Mouse (Mus musculus) liver, postnatal 0 days (tissue): ENCODE results near the gene Habp2. TPM values are rescaled to one million over a fixed set of nuclear protein-coding genes. Genes with fewer than 3 reads are reported as not detected.

Experiments
- ATAC-seq: fragments of 200-750 bp; cut with Nextera tagmentation; 2 replicates; pipeline ENCODE4 v1.8.0; 2017; ENCODE audit warnings: mild to moderate bottlenecking, moderate library complexity
- DNase-seq: peaks from one replicate; pipeline ENCODE4 v3.0.0-alpha.2; 2016
- H3K27ac ChIP-seq: fragments of 300-500 bp; sonication (generic); 2 replicates; pipeline ENCODE4 v1.5.1; 2014; ENCODE audit warnings: antibody characterized with exemption, moderate library complexity, mild to moderate bottlenecking, low read depth
- H3K27me3 ChIP-seq: fragments of 300-500 bp; sonication (generic); 2 replicates; pipeline ENCODE4 v1.6.1; 2014; ENCODE audit warnings: low read length, control low read depth, mixed read lengths; ENCODE audit not compliant: insufficient read depth
- H3K36me3 ChIP-seq: fragments of 300-500 bp; sonication (generic); replicated peaks from 2 replicates; pipeline ENCODE4 v1.6.1; 2014; ENCODE audit warnings: mild to moderate bottlenecking, control low read depth, low read length, moderate library complexity, mixed read lengths; ENCODE audit not compliant: insufficient read depth
- H3K4me1 ChIP-seq: fragments of 300-500 bp; sonication (generic); 2 replicates; pipeline ENCODE4 v1.6.1; 2014; ENCODE audit warnings: antibody characterized with exemption, mild to moderate bottlenecking, control low read depth; ENCODE audit not compliant: insufficient read depth
- H3K4me2 ChIP-seq: fragments of 300-500 bp; sonication (generic); 2 replicates; pipeline ENCODE4 v1.6.1; 2014; ENCODE audit warnings: low read depth, mild to moderate bottlenecking, low read length, moderate library complexity, mixed read lengths
- H3K4me3 ChIP-seq: fragments of 300-500 bp; sonication (generic); 2 replicates; pipeline ENCODE4 v1.5.1; 2014; ENCODE audit warnings: low read depth, low read length
- H3K9ac ChIP-seq: fragments of 300-500 bp; sonication (generic); replicated peaks from 2 replicates; pipeline ENCODE4 v1.6.1; 2014; ENCODE audit warnings: mild to moderate bottlenecking, moderate library complexity
- H3K9me3 ChIP-seq: fragments of 300-500 bp; sonication (generic); 2 replicates; pipeline ENCODE4 v1.6.1; 2016; ENCODE audit warnings: mild to moderate bottlenecking, control low read depth, low read length, mixed read lengths
- CTCF ChIP-seq: sonication (generic); IDR thresholded peaks from 2 replicates; pipeline ENCODE4 v1.5.1; 2016; ENCODE audit warnings: antibody characterized with exemption, low read depth
- EP300 ChIP-seq: IDR thresholded peaks from 2 replicates; pipeline ENCODE4 v1.6.1; 2016; ENCODE audit warnings: antibody characterized with exemption, low read depth, mild to moderate bottlenecking
- WGBS: fragments of 180-500 bp; shearing (Covaris S2); extraction: QIAGEN DNeasy Blood & Tissue Kit; methylation state at CpG from one replicate; pipeline ENCODE4 v1.1.7; 2014; ENCODE audit not compliant: insufficient replicate concordance; 5-methylcytosine and 5-hydroxymethylcytosine counted together
- polyA plus RNA-seq: library from polyadenylated mRNA; unstranded; fragments of >200 nt; fragmentation: Nextera tagmentation; extraction: Ambion mirVana; gene quantifications from 2 replicates; pipeline ENCODE4 v1.2.1, GENCODE M21; 2015

Gene Habp2
- polyA plus RNA-seq, 1 experiment from 2014 or later = 48.4 TPM

GRCm38 (mm10) chr19:56325676-56326075 lies 38.7 kb downstream of the Habp2 start:
- 69% methylated on average over 10 of the region's 10 CpGs for WGBS
- H3K27me3 ChIP-seq = no peaks in the 10 kb centered on the region
- TF ChIP-seq EP300 = no peak
- no peak for TF ChIP-seq CTCF
- no peak overlapping the region for H3K9ac ChIP-seq
- H3K4me1 ChIP-seq = no peaks in the 10 kb centered on the region
- no peak overlapping the region for H3K4me2 ChIP-seq
- H3K4me3 ChIP-seq = no peak overlapping the region
- no peaks in the 10 kb centered on the region for H3K36me3 ChIP-seq
- ATAC-seq = no peak
- no peaks in the 10 kb centered on the region for H3K9me3 ChIP-seq
- H3K27ac ChIP-seq = no peak overlapping the region
- no peak for DNase-seq

GRCm38 (mm10) chr19:56326243-56326855 lies 39.4 kb downstream of the Habp2 start:
- H3K4me2 ChIP-seq = no peak overlapping the region
- H3K27me3 ChIP-seq = no peaks in the 10 kb centered on the region
- no peak for TF ChIP-seq CTCF
- TF ChIP-seq EP300 = no peak
- no peak overlapping the region for H3K27ac ChIP-seq
- no peaks in the 10 kb centered on the region for H3K9me3 ChIP-seq
- H3K9ac ChIP-seq = no peak overlapping the region
- no peaks in the 10 kb centered on the region for H3K36me3 ChIP-seq
- 83% methylated on average over 21 of the region's 21 CpGs for WGBS
- H3K4me3 ChIP-seq = no peak overlapping the region
- no peak for DNase-seq
- ATAC-seq = no peak
- H3K4me1 ChIP-seq = no peaks in the 10 kb centered on the region

GRCm38 (mm10) chr19:56336321-56336720 lies 49.4 kb downstream of the Habp2 start:
- no peaks in the 10 kb centered on the region for H3K36me3 ChIP-seq
- H3K27ac ChIP-seq = no peak overlapping the region
- whole genome bisulfite sequencing = 73% methylated on average over 17 of the region's 17 CpGs
- no peak overlapping the region for H3K9ac ChIP-seq
- H3K9me3 ChIP-seq = no peaks in the 10 kb centered on the region
- H3K4me2 ChIP-seq = no peak overlapping the region
- ATAC-seq (peak; percentile 67; the same call in 1 of the 2 replicates), DNase-seq (peak; percentile 29)
- TF ChIP-seq EP300 = no peak
- TF ChIP-seq CTCF = no peak
- no peak overlapping the region for H3K4me3 ChIP-seq
- H3K27me3 ChIP-seq = no peaks in the 10 kb centered on the region
- H3K4me1 ChIP-seq = no peaks in the 10 kb centered on the region

GRCm38 (mm10) chr19:56336826-56337225 lies 49.9 kb downstream of the Habp2 start:
- Histone ChIP-seq H3K27me3 (no peaks in the 10 kb centered on the region), H3K4me1 (no peaks in the 10 kb centered on the region), H3K4me3 (no peak overlapping the region), H3K36me3 (no peaks in the 10 kb centered on the region), H3K9me3 (no peaks in the 10 kb centered on the region), H3K9ac (no peak overlapping the region), H3K4me2 (no peak overlapping the region), H3K27ac (no peak overlapping the region)
- WGBS = 70% methylated on average over 12 of the region's 12 CpGs
- no peak for TF ChIP-seq EP300
- TF ChIP-seq CTCF = no peak
- ATAC-seq (no peak; the same call in 1 of the 2 replicates), DNase-seq (no peak)

- 77% methylated on average over 8 of the region's 8 CpGs for WGBS
- Histone ChIP-seq H3K27ac (no peak overlapping the region), H3K4me2 (no peak overlapping the region), H3K4me3 (no peak overlapping the region), H3K9ac (no peak overlapping the region), H3K4me1 (no peaks in the 10 kb centered on the region), H3K36me3 (no peaks in the 10 kb centered on the region), H3K9me3 (no peaks in the 10 kb centered on the region), H3K27me3 (0 out of 2 replicates have a peak, but pooled peaks cover 3% of the 10 kb centered on the region)
- ATAC-seq (no peak), DNase-seq (no peak)
- TF ChIP-seq EP300 (no peak), CTCF (no peak)
These were observed 55.1 kb downstream of the Habp2 start for GRCm38 (mm10) chr19:56342006-56342405.

DNA sequence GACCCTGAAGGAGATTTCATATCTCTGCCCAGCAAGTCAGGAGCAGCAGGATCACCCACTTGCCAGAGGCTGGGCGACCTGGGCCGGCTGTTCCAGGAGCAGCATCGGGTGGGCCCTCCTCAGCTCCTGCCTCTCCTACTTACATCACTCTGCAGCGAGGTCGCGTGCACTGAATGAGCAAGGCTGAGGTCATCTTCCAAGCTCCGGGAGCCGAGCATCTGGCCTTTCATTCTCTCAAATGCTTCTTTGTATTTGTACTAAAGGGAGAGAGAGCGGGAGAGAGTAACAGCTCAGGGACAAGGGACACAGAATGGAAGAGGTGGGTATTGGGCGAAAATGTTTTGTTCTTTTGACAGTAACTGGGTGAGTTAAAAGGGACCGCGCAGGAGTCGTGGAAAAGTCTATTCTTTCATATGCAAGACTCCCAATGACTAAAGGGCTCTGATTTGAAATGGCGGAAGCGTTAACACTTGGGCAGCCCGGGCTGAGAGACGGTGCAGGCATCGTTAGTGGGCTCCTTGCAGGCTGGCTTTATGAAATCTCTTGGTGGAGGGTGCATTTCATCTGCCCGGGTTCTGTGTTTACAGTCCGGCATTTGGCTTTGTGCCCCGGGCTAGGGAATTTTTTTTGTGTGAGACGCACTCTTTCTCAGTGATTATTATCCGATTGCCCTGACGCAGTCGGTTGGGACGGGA lies 57.1 kb downstream of the Habp2 start:
- Histone ChIP-seq H3K4me3 (no peak overlapping the region), H3K36me3 (no peaks in the 10 kb centered on the region), H3K27ac (no peak overlapping the region), H3K27me3 (0 out of 2 replicates have a peak, but pooled peaks cover 3% of the 10 kb centered on the region), H3K4me2 (no peak overlapping the region), H3K9me3 (no peaks in the 10 kb centered on the region), H3K9ac (no peak overlapping the region), H3K4me1 (no peaks in the 10 kb centered on the region)
- ATAC-seq = no peak
- WGBS = 78% methylated on average over 26 of the region's 26 CpGs
- no peak for TF ChIP-seq CTCF
- no peak for TF ChIP-seq EP300
- no peak for DNase-seq
